Mouse (Mus musculus): ENCODE data around the gene Naa38. TPM values are rescaled to one million over a fixed set of nuclear protein-coding genes. Genes with fewer than 3 reads are reported as not detected.

The Naa38 gene
- total RNA-seq, 2 experiments from 2014 or later = 109 to 127 TPM

DNA sequence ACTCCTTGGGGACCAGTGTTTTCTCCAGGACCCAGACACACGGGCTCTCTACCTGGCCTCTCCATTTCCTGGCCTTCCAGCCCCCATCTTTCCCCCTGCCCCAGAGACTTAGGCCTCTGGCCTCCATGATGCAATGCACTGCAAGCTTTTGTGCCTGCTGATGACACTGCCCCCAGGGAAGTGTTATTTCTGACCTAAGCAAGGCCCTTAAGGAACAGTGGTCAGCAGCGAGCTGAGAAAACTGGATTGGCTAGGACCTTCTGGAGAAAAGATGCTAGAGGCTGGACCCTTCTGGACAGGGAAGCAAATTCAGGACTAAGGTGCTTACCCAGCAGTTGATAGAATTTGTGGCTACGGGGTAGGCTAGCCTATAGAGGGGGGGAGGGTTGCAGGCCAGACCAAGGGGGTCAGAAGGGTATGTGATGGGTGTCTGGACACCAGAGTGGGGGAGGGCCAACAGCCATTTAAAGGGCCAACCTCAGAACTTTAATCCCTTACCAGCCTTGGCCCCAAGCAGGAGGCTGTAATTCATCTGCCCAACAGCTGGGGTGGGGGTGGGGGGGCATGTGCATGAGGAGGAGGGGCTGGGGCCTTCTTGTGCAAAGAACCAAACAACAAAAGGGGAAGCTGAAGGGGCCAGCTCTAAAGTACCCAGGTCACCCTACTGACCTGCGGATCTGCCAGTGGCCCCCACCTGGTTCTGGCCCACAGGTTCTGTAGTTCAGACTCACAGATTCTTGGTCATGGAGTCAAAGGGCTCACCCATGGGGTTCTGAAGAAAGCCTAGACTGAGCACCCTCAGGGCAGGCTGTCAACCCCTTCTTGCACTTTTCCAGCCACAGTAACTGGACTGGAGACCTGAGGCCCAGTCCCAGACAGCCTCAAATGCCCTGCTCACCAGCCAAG is 19.4 kb downstream of the Naa38 start:
- Histone ChIP-seq H3K27ac (peak overlapping the region; percentile 99), H3K4me3 (peak overlapping the region; percentile 52)
- DNase-seq (ENCODE audit: low spot score in 2 of 2) = no peak
- TF ChIP-seq CTCF (conservative IDR thresholded peaks at IDR 0.05) = no peak

DNA sequence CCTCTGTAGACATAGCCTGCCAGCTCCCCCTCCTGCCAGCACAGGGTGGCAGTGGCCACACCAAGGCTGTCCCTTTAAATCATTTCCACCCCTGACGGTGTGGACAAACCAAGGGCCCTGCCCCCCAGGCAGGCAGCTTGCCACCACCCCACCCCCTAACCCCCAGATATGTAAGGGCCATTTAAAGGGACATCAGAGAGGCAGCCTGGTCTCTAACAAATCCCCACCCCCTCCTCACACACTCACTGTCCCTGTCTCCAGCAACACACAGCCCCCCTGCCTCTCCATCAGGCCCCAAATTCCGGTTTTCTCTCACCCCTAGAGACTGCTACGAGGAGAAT is 20.0 kb downstream of the Naa38 start:
- H3K27ac ChIP-seq = peak overlapping the region; percentile 99
- peak; percentile 36 for TF ChIP-seq CTCF (conservative IDR thresholded peaks at IDR 0.05)
- peak in 1 of 2 experiments; percentile 37 for DNase-seq (ENCODE audit: low spot score in 2 of 2)
- peak overlapping the region; percentile 52 for H3K4me3 ChIP-seq

DNA sequence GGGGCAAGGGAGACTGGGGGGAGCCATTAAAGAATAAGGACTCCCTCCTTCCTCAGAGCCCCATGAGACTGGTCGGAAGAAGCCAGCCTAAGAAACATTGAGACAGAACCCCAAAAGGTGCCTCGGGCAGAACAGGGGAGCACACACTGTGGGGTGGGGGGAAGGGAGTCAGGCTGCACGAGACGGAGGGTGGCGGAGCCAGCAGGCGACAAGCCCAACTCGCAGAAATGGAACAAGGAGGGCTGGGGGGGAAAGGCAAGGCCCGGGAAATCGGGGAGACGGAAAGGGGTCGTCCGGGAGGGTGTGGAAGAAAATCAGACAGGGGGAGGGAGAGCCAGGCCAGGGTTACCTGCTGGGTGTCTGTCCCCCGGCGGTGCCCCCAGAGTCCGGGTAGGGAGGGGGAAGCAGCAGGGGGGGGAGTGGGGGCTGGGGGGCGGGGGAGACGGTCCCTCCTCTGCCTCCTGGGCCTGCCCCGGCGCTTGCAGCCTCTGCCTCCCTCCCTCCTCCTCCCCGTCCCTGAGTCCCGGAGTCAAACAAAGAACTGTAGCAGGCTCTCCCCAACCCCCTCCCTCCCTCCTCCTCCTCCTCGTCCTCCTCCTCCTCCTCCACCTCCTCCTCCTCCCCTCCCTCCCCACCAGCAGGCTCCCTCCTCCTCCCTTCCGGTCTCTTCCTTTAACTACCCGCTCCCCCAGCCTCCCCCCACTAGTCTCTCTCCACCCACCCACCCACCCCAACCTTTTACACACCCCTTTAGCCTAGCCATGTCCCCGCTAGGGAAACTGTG is 20.6 kb downstream of the Naa38 start:
- TF ChIP-seq CTCF (conservative IDR thresholded peaks at IDR 0.05) = no peak
- H3K4me3 ChIP-seq = peak overlapping the region; percentile 60
- peak in 1 of 2 experiments; percentile 39 for DNase-seq (ENCODE audit: low spot score in 2 of 2)
- H3K27ac ChIP-seq = peak overlapping the region; percentile 99

DNA sequence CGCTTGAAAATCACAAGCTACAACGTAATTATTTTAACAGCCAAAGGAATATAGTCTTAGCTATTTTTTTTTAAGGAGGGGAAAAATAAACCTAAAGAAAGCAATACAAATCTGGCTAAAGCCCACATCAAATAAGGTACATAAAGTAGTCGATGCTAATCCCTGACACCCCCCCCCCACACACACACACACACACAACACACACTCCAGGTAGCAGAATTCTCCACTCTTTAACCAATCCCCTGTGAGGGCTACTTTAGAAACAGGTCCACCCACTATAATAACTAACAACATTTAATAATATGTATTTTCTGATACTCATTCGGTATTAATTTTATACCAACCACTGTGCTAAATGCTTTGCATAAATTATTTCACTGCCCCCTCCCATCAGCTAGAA is 21.2 kb downstream of the Naa38 start:
- no peak for DNase-seq (ENCODE audit: low spot score in 2 of 2)
- peak overlapping the region; percentile 99 for H3K27ac ChIP-seq
- peak overlapping the region; percentile 60 for H3K4me3 ChIP-seq
- no peak for TF ChIP-seq CTCF (conservative IDR thresholded peaks at IDR 0.05)

DNA sequence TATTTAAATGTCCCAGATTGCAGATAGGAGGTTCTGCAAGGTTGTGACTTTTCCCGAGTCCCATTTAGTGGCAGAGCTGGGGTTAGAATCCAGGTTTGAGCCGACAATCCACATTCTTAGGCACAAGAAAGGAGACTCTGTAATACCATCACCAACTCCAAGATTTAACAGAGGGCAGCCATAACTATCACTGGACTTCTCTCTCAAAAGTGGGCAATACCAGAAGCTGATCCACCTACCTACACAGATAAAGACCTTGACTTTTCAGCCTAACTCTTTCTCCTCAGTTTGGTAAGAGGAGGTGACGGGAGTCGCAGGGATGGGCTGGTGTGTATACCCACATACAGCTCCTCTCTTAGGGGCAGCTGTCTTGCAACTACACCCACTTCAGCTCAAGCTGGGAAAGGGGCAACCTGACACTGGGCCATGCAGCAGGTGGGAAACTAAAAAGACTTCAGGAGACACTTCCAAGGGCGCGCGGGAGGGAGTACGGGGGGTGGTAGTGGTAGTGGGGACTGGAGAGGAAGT is 21.7 kb downstream of the Naa38 start:
- DNase-seq (ENCODE audit: low spot score in 2 of 2) = no peak
- no peak for TF ChIP-seq CTCF (conservative IDR thresholded peaks at IDR 0.05)
- H3K27ac ChIP-seq = peak overlapping the region; percentile 99
- peak overlapping the region; percentile 60 for H3K4me3 ChIP-seq

DNA sequence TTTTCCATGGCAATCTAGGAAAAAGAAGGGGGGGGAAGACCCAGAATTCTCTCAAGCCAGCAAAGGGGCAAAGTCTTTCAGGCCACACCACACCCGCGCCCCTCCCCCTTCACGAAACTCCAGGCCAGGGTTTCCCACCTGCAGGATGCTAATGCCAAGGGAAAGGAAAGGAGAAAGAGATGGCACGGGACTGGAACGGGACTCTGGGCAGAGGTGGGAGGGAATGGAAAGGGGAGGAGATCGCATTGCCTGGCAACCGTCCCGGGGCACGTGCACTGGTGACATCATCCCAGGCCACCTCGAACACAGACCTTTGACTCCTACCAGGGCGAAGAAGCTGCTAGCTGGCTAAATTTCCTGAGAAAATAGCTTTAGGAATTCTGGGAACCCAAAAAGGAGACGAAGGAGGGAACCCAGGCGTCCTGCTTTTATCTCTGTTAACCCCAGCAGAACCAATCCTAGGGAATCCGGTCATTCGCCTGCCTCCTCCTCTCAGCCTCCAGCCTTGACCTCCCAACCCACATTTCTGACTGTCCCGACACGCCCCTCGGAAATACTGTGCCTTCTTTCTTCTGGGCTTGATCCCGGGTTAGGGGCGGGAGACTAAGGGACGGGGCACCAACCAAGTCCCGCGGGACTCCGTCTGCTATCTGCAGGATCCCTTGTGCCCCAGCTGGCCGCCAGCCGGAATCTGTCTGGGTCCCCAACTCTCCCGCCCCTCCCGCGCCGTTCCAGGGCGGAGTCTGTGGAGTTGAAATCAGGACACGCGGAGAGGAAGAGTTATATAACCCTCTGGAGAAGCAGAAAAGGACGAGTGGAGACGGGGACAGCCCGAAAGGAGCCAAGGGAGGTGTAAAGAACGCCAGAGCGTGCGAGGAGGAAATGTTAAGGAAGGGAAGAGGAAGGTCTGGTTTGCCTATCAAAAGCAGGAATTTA is 22.4 kb downstream of the Naa38 start:
- H3K4me3 ChIP-seq = peak overlapping the region; percentile 60
- DNase-seq (ENCODE audit: low spot score in 2 of 2) = peak; percentile 87 to 88
- no peak for TF ChIP-seq CTCF (conservative IDR thresholded peaks at IDR 0.05)
- peak overlapping the region; percentile 99 for H3K27ac ChIP-seq

DNA sequence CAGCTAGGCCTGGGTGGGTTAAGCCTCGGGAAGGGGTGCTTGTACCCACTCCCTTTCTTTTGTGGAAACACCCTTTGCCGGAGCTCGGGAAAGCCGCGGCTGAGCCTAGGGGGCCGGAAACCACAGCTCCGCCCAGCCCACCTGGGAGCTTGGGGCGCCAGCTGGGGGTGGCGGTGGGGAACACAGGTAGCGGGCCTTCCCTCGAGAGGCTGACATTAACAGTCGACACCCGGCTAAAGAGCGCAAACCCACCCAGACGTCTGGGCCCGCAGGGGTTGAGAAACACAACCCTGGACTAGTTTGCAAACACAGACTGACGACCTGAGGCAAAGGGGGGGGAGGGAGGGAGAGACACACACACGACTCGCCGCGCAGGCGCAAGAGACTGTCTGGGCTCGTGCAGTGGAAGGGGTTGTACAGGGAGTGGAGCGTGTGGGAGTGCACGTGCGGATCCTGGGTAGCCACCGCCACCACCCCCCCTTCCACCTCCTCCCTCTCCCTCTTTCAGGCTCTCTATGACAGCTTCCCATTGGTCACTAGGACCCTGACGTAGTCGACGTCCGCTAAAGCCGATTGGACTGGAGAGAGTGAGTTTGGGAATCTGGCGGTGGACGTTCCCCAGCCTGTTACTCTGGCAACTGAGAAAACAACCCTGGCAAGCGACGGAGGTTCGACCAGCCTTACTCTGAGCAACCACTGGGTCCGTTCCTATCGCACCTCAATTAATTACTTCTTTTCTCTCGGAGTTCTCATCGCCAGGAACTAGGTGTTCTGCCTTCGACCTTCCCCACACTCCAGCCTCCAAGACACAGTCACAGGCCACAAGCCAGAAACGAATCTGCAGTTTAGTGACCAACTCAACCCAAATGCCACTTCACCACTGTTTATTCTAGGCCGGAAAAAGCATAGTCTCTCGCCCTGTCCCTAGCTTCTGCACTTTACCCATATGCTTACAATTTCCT is 23.5 kb downstream of the Naa38 start:
- DNase-seq (ENCODE audit: low spot score in 2 of 2) = peak; percentile 83 to 95
- TF ChIP-seq CTCF (conservative IDR thresholded peaks at IDR 0.05) = no peak; the same call in 1 of the 2 replicates
- Histone ChIP-seq H3K4me3 (peak overlapping the region; percentile 60), H3K27ac (peak overlapping the region; percentile 99)

DNA sequence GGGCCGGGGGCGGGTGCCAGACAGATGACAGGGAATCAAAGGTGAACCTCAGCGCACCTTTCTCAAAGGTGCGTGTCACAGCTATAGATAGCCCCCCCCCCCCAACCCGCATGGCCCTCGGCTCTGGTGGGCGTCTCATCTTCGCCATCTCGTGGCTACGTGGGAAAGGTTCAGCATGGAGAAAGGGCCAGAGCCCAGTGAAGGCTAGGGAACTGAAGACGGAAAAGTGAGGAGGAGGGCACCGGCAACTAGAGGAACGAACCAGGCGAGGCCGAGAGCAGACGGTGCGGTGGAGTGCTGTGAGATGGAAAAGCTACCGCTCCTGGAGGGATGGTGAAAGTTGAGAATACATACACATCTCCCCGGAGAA is 24.1 kb downstream of the Naa38 start:
- peak; percentile 62 for TF ChIP-seq CTCF (conservative IDR thresholded peaks at IDR 0.05)
- H3K4me3 ChIP-seq = peak overlapping the region; percentile 60
- H3K27ac ChIP-seq = peak overlapping the region; percentile 99
- no peak for DNase-seq (ENCODE audit: low spot score in 2 of 2)

DNA sequence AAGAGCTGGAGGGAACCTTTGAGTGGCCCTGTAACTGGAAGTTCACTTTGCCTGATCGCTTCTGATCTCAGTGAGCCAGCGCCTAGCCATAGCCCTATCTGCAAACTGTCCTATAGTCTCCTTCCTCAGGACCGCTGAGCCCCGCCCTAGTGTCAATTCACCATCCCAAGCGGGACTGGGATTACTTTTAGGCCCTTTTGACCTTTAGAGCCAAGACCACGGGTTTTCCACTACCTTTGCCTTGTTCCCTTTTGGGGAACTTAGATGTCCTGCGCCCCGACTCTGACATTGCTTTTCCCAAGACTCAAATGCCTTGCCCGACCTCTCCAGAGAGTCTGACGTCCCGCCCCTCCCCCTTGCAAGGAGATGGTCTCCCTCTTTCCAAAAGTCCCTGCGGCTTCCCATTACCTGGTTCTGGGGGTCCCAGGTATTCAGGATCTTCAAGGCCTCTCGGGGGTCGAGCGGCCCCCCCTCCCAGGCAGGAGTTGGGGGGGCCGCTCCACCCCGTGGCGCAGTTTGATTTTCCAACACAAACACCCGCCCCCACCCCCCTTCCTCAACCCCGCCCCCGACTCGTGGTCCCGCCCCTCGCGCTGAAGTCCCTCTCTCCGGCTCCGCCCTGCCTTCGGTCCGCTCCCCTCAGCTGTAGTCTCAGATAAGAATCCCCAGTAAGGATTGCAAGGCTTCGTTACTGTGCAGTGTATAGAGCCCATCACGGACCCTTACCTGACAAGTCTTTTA is 24.7 kb downstream of the Naa38 start:
- TF ChIP-seq CTCF (conservative IDR thresholded peaks at IDR 0.05) = no peak
- Histone ChIP-seq H3K4me3 (peak overlapping the region; percentile 60), H3K27ac (peak overlapping the region; percentile 99)
- DNase-seq (ENCODE audit: low spot score in 2 of 2) = no peak

DNA sequence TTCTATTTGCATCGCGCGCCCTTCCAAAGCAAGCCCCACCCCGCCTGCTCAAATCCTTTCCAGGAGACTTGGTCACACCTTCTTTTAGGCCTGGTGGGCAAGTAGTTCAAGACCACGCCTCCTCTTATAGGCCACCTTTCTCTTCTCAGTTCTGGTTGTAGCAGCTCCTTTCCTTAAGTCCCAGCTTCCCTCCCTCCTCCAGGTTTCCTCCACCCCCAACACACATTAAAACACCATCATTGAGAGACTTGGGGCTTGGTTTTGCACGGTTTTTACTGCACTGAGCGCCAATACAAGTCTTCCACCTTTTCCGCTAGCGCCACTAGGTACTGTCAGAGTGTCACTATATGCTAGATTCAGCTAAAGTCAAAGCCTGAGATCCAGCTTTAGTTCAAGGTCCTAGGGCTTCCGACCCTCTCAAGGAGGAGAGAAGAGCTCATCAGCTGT is 25.3 kb downstream of the Naa38 start:
- Histone ChIP-seq H3K27ac (no peak overlapping the region), H3K4me3 (peak overlapping the region; percentile 60)
- no peak for TF ChIP-seq CTCF (conservative IDR thresholded peaks at IDR 0.05)
- DNase-seq (ENCODE audit: low spot score in 2 of 2) = no peak
